Mouse (Mus musculus) lung, adult 2 months (tissue): ENCODE results near the gene Abhd10.

Experiments
- CTCF ChIP-seq: fragments of 200-500 bp; IDR thresholded peaks from 2 replicates; pipeline ENCODE4 v1.5.1; 2011; ENCODE audit warnings: mild to moderate bottlenecking, low read length, control low read depth; ENCODE audit not compliant: insufficient read depth
- POLR2A ChIP-seq: fragments of 200-500 bp; IDR thresholded peaks from 2 replicates; pipeline ENCODE4 v1.6.1; 2011; ENCODE audit warnings: low read depth, mild to moderate bottlenecking, control low read depth, low read length, borderline replicate concordance; ENCODE audit errors: extremely low read depth

DNA sequence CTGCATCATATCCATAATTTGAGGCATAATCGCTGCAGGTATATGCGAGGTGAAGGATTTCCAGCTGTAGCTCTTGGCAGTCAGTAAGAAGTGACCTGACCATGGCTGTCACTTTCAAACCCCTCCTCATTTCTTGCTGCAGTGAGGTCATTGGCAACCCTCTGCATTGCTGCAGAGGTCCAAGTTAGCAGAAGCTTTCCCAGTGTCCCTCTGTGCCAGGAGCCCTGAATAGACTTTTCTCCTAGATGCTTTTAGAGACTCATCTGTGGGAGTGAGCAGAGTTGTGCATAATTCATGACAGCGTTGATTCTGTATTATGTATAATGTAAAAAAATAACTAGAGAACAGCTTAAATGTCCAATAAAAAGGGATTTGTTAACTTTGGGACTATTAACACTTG, 57.5 kb downstream of the Abhd10 start:
- TF ChIP-seq CTCF (no peak), POLR2A (no peak)
